Mouse (Mus musculus): Measurements from ENCODE around the gene Acbd6. TPM values are rescaled to one million over a fixed set of nuclear protein-coding genes. Genes with fewer than 3 reads are reported as not detected.

Gene Acbd6
- total and polyA plus RNA-seq, 3 experiments, result 102 to 270 (median 145) TPM

GRCm38 (mm10) chr1:155606156-155606531 lies 48.2 kb downstream of the Acbd6 start:
- Histone ChIP-seq H3K27ac (ENCODE audit: control insufficient read depth, low read depth, low read length) (no peak overlapping the region), H3K79me2 (ENCODE audit: control insufficient read depth, insufficient read depth, low read length, poor library complexity) (no peaks in the 10 kb centered on the region), H3K27me3 (ENCODE audit: control insufficient read depth in 1 of 2, insufficient read depth in 2 of 2, low read length in 2 of 2) (no peaks in the 10 kb centered on the region), H3K36me3 (ENCODE audit: control insufficient read depth in 1 of 2, insufficient read depth in 2 of 2, low read length in 2 of 2) (no peaks in the 10 kb centered on the region; a peak in 1 of 4 replicates), H3K4me1 (ENCODE audit: control insufficient read depth in 1 of 2, insufficient read depth in 2 of 2, low read length in 2 of 2) (no peaks in the 10 kb centered on the region), H3K4me3 (ENCODE audit: control insufficient read depth in 1 of 2, insufficient read depth in 1 of 2, low read depth in 2 of 2, low read length in 2 of 2) (no peak overlapping the region), H3K9ac (ENCODE audit: control insufficient read depth, low read depth, low read length, poor library complexity, severe bottlenecking) (no peak overlapping the region), H3K9me3 (replicated peaks; ENCODE audit: insufficient read depth, low read length) (no peaks in the 10 kb centered on the region)
- TF ChIP-seq MAX (IDR thresholded peaks at IDR 0.05; ENCODE audit: low read length) (no peak), RCOR1 (IDR thresholded peaks at IDR 0.05; ENCODE audit: low read depth, low read length) (no peak), ZC3H11A (IDR thresholded peaks at IDR 0.05; ENCODE audit: low read depth, low read length) (no peak), USF2 (IDR thresholded peaks at IDR 0.05; ENCODE audit: borderline replicate concordance in 1 of 2, insufficient read depth in 1 of 2, low read depth in 1 of 2, low read length in 2 of 2) (no peak), GABPA (IDR thresholded peaks at IDR 0.05; ENCODE audit: low read depth, low read length) (no peak), ELF1 (IDR thresholded peaks at IDR 0.05; ENCODE audit: low read depth, low read length) (no peak), MAZ (IDR thresholded peaks at IDR 0.05; ENCODE audit: low read depth, low read length) (no peak), TCF12 (IDR thresholded peaks at IDR 0.05; ENCODE audit: low read depth, low read length) (no peak), TAL1 (IDR thresholded peaks at IDR 0.05; ENCODE audit: low read length) (no peak), NRF1 (IDR thresholded peaks at IDR 0.05; ENCODE audit: insufficient read depth, low read depth, low read length, poor library complexity, severe bottlenecking) (no peak), POLR2AphosphoS5 (IDR thresholded peaks at IDR 0.05; ENCODE audit: borderline replicate concordance, low read depth, low read length) (no peak)
- DNase-seq (ENCODE audit: low read depth, low spot score), result no peak

- Histone ChIP-seq H3K27ac (ENCODE audit: control insufficient read depth, low read depth, low read length) (no peak overlapping the region), H3K27me3 (ENCODE audit: control insufficient read depth in 1 of 2, insufficient read depth in 2 of 2, low read length in 2 of 2) (no peaks in the 10 kb centered on the region), H3K36me3 (ENCODE audit: control insufficient read depth in 1 of 2, insufficient read depth in 2 of 2, low read length in 2 of 2) (no peaks in the 10 kb centered on the region; a peak in 1 of 4 replicates), H3K4me1 (ENCODE audit: control insufficient read depth in 1 of 2, insufficient read depth in 2 of 2, low read length in 2 of 2) (no peaks in the 10 kb centered on the region), H3K9ac (ENCODE audit: control insufficient read depth, low read depth, low read length, poor library complexity, severe bottlenecking) (no peak overlapping the region), H3K79me2 (ENCODE audit: control insufficient read depth, insufficient read depth, low read length, poor library complexity) (no peaks in the 10 kb centered on the region), H3K9me3 (replicated peaks; ENCODE audit: insufficient read depth, low read length) (no peaks in the 10 kb centered on the region), H3K4me3 (ENCODE audit: control insufficient read depth in 1 of 2, insufficient read depth in 1 of 2, low read depth in 2 of 2, low read length in 2 of 2) (no peak overlapping the region)
- no peak for DNase-seq (ENCODE audit: low read depth, low spot score)
- no peak for TF ChIP-seq UBTF (IDR thresholded peaks at IDR 0.05; ENCODE audit: borderline replicate concordance, insufficient read depth, low read depth, low read length)
- no peak for TF ChIP-seq MAX (IDR thresholded peaks at IDR 0.05; ENCODE audit: low read length)
- TF ChIP-seq E2F4 (IDR thresholded peaks at IDR 0.05; ENCODE audit: borderline replicate concordance, low read depth, low read length), result no peak
- TF ChIP-seq MYC (IDR thresholded peaks at IDR 0.05; ENCODE audit: low read depth, low read length), result no peak
- TF ChIP-seq TBP (IDR thresholded peaks at IDR 0.05; ENCODE audit: low read depth, low read length), result no peak
- TF ChIP-seq CHD2 (IDR thresholded peaks at IDR 0.05; ENCODE audit: low read length), result no peak
- no peak for TF ChIP-seq CTCF (IDR thresholded peaks at IDR 0.05 in 2 of 3, conservative IDR thresholded peaks at IDR 0.05 in 1 of 3; ENCODE audit: control insufficient read depth in 1 of 3, insufficient read depth in 1 of 3, low read depth in 2 of 3, low read length in 3 of 3, poor library complexity in 1 of 3, severe bottlenecking in 1 of 3)
- no peak for TF ChIP-seq RAD21 (IDR thresholded peaks at IDR 0.05; ENCODE audit: low read depth, low read length)
- TF ChIP-seq ZC3H11A (IDR thresholded peaks at IDR 0.05; ENCODE audit: low read depth, low read length), result no peak
- no peak for TF ChIP-seq MEF2A (IDR thresholded peaks at IDR 0.05; ENCODE audit: extremely low read depth, insufficient replicate concordance, low read depth, low read length, poor library complexity, severe bottlenecking)
- no peak for TF ChIP-seq TAL1 (IDR thresholded peaks at IDR 0.05; ENCODE audit: low read length)
- no peak for TF ChIP-seq ZKSCAN1 (IDR thresholded peaks at IDR 0.05; ENCODE audit: low read depth, low read length)
- TF ChIP-seq NRF1 (IDR thresholded peaks at IDR 0.05; ENCODE audit: insufficient read depth, low read depth, low read length, poor library complexity, severe bottlenecking), result no peak
- no peak for TF ChIP-seq POLR2A (IDR thresholded peaks at IDR 0.05; ENCODE audit: control insufficient read depth in 1 of 2, insufficient read depth in 1 of 2, low read depth in 1 of 2, low read length in 2 of 2, poor library complexity in 1 of 2)
- TF ChIP-seq CHD1 (IDR thresholded peaks at IDR 0.05; ENCODE audit: low read depth, low read length), result no peak
- TF ChIP-seq ETS1 (IDR thresholded peaks at IDR 0.05; ENCODE audit: low read depth, low read length), result no peak
- TF ChIP-seq GATA1 (IDR thresholded peaks at IDR 0.05; ENCODE audit: low read depth, low read length), result no peak
- no peak for TF ChIP-seq KAT2A (conservative IDR thresholded peaks at IDR 0.05; ENCODE audit: low read depth, low read length)
- TF ChIP-seq RCOR1 (IDR thresholded peaks at IDR 0.05; ENCODE audit: low read depth, low read length), result no peak
Observed at GRCm38 (mm10) chr1:155608524-155608923, 50.6 kb downstream of the Acbd6 start.
